Mouse (Mus musculus) heart, embryonic 12.5 days (tissue): ENCODE measurements around the gene Zfp981. TPM values are rescaled to one million over a fixed set of nuclear protein-coding genes. Genes with fewer than 3 reads are reported as not detected.
"Not testable (repeated sequence)": the region's sequence is repeated elsewhere in the genome, so short reads cannot be mapped to it uniquely, and the experiment has no call there.

Source experiments
- ATAC-seq: fragments of 200-750 bp; cut with Nextera tagmentation; 2 replicates; pipeline ENCODE4 v1.8.0; 2017; ENCODE audit warnings: moderate TSS enrichment, moderate library complexity; ENCODE audit not compliant: insufficient number of reproducible peaks, low FRiP score
- H3K27ac ChIP-seq: fragments of 300-500 bp; sonication (generic); 2 replicates; pipeline ENCODE4 v1.5.1; 2016; ENCODE audit warnings: mild to moderate bottlenecking, moderate library complexity; ENCODE audit not compliant: poor library complexity, severe bottlenecking
- H3K27me3 ChIP-seq: fragments of 300-500 bp; sonication (generic); replicated peaks from 2 replicates; pipeline ENCODE4 v1.6.1; 2016; ENCODE audit warnings: mild to moderate bottlenecking, moderate library complexity
- H3K36me3 ChIP-seq: fragments of 300-500 bp; sonication (generic); 2 replicates; pipeline ENCODE4 v1.6.1; 2016; ENCODE audit warnings: mild to moderate bottlenecking, moderate library complexity
- H3K4me1 ChIP-seq: fragments of 300-500 bp; sonication (generic); replicated peaks from 2 replicates; pipeline ENCODE4 v1.6.1; 2016; ENCODE audit warnings: mild to moderate bottlenecking
- H3K4me2 ChIP-seq: fragments of 300-500 bp; sonication (generic); 2 replicates; pipeline ENCODE4 v1.6.1; 2016; ENCODE audit warnings: mild to moderate bottlenecking, moderate library complexity
- H3K4me3 ChIP-seq: fragments of 300-500 bp; sonication (generic); 2 replicates; pipeline ENCODE4 v1.5.1; 2016; ENCODE audit warnings: mild to moderate bottlenecking
- H3K9ac ChIP-seq: fragments of 300-500 bp; sonication (generic); 2 replicates; pipeline ENCODE4 v1.6.1; 2016; ENCODE audit warnings: mild to moderate bottlenecking, moderate library complexity
- H3K9me3 ChIP-seq: fragments of 300-500 bp; sonication (generic); replicated peaks from 2 replicates; pipeline ENCODE4 v1.6.1; 2016; ENCODE audit warnings: mild to moderate bottlenecking, moderate library complexity
- WGBS: fragments of 180-500 bp; shearing (Covaris S2); methylation state at CpG from one replicate; pipeline ENCODE4 v1.1.7; 2016; 5-methylcytosine and 5-hydroxymethylcytosine counted together
- polyA plus RNA-seq: library from polyadenylated mRNA; unstranded; fragments of >200 nt; fragmentation: Nextera tagmentation; extraction: Ambion mirVana; gene quantifications from 2 replicates; pipeline ENCODE4 v1.2.1, GENCODE M21; 2016

Gene Zfp981
- polyA plus RNA-seq, 1 experiment from 2014 or later, result not detected

DNA sequence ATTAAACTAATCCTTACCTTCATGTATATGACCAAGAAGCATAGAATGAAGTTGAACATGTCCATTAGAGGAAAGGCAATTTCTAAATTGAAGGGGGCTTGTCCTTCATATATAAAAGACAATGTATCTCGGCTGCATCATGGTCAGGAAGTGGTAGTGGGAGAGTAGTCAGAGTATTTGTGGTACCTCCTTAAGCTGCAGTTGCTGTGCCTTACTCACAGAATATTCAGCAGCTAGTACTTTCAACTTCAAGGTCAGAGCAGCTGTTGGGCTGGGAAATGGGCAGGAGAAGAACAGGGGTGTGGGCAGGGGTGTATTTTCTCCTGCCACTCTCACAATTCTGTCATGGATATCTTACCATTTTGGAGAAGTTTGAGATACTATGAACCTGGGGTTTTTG is 15.1 kb upstream of the Zfp981 start:
- not testable (repeated sequence) for H3K27me3 ChIP-seq, H3K36me3 ChIP-seq, H3K9ac ChIP-seq, H3K27ac ChIP-seq, H3K4me2 ChIP-seq, H3K4me1 ChIP-seq, H3K4me3 ChIP-seq
- ATAC-seq, result peak; percentile 36; the same call in 1 of the 2 replicates
- H3K9me3 ChIP-seq, result peaks cover 58% of the 10 kb centered on the region
- 60% methylated on average over 1 of the region's 1 CpGs for WGBS

DNA sequence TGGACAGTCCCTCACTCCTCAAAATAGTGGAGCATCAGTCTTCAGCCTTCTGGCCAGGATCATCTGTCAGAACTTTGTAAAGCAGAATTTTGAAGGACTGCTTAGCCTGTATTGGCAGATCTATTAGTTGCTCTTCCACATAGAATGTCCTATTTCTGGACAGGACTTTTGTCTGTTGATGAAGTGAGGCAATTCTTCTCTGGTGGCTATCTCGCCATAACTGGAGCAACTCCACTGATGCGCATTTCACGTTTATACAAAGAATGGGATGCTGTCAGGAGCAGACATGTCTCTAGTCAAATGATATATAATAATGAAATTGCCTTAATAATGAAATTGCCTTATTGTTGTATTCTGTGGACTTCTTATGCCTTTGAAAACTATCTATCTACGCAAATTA is 12.6 kb upstream of the Zfp981 start:
- H3K4me1 ChIP-seq, H3K4me2 ChIP-seq, H3K27ac ChIP-seq, H3K9ac ChIP-seq, ATAC-seq, H3K27me3 ChIP-seq, H3K4me3 ChIP-seq, H3K36me3 ChIP-seq: not testable (repeated sequence)
- H3K9me3 ChIP-seq, result peaks cover 52% of the 10 kb centered on the region
- 68% methylated on average over 4 of the region's 4 CpGs for WGBS

DNA sequence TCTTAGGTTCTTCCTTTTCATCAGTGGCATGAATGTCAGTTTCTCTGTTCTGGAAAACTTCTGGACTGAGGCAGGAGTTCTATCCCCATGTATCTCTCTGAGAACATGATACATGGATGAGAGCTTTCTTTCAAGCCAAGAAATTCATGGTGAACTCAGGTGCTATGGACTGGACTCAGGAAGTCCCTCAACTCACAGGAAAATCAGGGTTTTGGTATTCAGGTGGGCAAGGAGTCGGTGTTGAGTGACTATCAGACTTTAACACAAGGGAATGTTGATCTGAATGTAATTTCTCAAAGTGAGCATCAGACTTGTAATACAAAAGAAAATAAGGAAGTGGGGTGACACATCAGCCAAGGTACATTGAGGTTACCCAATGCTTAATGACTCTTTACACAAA is 9.8 kb upstream of the Zfp981 start:
- H3K27me3 ChIP-seq, ATAC-seq, H3K27ac ChIP-seq, H3K9ac ChIP-seq, H3K4me2 ChIP-seq, H3K4me3 ChIP-seq, H3K36me3 ChIP-seq, H3K4me1 ChIP-seq: not testable (repeated sequence)
- WGBS, result 60% methylated on average over 1 of the region's 1 CpGs
- peaks cover 42% of the 10 kb centered on the region for H3K9me3 ChIP-seq

DNA sequence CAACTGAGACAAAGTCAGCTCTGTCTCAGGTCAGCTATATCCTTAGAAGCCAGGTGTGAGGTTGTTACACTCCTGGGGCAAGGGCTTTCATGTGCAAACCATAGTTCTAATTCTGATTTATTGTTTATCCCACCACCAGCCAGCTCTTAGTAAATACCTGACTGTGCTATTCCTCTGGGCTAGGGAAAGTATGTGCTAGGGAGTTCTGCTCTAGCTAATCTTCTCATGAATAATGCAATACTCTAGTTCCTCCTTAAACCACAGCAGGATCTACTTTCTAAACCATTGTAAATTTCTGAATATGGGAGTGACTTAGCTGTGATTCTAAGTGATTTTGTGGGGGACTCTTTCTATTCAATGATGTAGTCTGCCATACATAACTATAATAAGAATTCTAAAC is 9.4 kb upstream of the Zfp981 start:
- H3K9ac ChIP-seq, result no peak overlapping the region
- H3K4me1 ChIP-seq, result no peaks in the 10 kb centered on the region
- no peaks in the 10 kb centered on the region for H3K36me3 ChIP-seq
- no peak overlapping the region for H3K4me3 ChIP-seq
- ATAC-seq, result no peak
- H3K27me3 ChIP-seq, result no peaks in the 10 kb centered on the region
- H3K9me3 ChIP-seq, result peaks cover 44% of the 10 kb centered on the region
- no peak overlapping the region for H3K27ac ChIP-seq
- no peak overlapping the region for H3K4me2 ChIP-seq

DNA sequence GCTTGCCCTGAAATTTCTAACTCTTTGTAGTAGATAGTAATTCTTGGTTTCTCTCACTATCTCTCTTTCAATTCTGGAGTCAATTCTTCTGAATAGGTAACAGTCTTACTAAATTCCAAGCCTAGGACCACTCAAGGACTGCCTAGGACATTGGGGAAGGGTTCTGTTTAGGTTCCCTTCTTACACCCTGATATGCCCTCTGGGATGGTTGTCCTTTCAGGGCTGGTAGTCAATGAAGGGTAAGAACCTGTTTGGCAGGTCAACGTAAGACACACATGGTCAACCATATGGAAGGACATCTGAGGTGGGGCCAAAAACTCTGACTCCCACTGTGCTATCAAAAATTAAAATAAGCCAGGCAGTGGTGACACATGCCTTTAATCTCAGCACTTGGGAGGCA is 9.0 kb upstream of the Zfp981 start:
- 37% methylated on average over 1 of the region's 1 CpGs for WGBS
- no peak overlapping the region for H3K27ac ChIP-seq
- no peaks in the 10 kb centered on the region for H3K4me1 ChIP-seq
- H3K4me3 ChIP-seq, result no peak overlapping the region
- no peak overlapping the region for H3K4me2 ChIP-seq
- no peak overlapping the region for H3K9ac ChIP-seq
- H3K9me3 ChIP-seq, result peaks cover 48% of the 10 kb centered on the region
- ATAC-seq, result no peak
- H3K27me3 ChIP-seq, result no peaks in the 10 kb centered on the region
- no peaks in the 10 kb centered on the region for H3K36me3 ChIP-seq

DNA sequence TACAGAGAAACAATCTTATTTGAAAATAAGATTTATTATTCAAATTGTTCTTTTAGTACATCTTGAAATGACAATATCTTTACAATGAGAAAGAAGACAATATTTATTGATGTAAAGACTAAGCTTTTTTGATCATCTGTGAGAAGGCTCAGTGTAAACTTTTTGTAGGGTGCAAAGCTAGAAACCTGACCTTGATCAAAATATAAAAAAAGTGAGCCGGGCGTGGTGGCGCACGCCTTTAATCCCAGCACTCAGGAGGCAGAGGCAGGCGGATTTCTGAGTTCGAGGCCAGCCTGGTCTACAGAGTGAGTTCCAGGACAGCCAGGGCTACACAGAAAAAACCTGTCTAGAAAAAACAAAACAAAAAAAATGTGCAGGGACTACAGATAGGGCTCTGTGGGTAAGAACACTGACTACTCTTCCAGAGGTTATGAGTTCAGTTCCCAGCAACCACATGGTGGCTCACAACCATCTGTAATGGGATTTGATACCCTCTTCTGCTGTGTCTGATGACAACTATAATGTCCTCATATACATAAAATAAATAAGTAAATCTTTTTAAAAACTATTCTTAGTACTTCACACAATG is 8.4 kb upstream of the Zfp981 start:
- H3K4me3 ChIP-seq, H3K36me3 ChIP-seq, H3K4me1 ChIP-seq, H3K9ac ChIP-seq, H3K27me3 ChIP-seq, H3K27ac ChIP-seq, H3K4me2 ChIP-seq: not testable (repeated sequence)
- WGBS, result 80% methylated on average over 6 of the region's 6 CpGs
- H3K9me3 ChIP-seq, result peaks cover 44% of the 10 kb centered on the region
- peak; percentile 19; the same call in 1 of the 2 replicates for ATAC-seq

DNA sequence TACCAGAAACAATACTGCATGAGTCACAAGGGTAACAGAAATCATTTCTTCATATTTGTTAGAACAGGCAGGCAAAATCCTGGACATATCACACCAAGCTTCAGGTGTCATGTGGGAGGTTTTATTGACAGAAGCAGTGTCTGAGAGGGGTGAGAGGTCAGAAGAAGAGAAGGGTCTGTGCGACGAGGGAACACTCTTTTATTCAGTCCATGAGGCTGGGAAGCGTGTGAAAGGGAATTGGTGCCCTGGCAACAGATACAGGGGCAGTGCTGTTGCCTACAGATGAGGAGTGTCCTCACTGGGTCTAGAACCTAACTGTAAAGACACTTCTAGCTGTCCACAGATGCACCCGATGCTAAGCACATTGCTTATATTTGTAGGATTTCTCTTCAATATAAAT is 6.8 kb upstream of the Zfp981 start:
- H3K36me3 ChIP-seq, result no peaks in the 10 kb centered on the region
- no peak overlapping the region for H3K4me3 ChIP-seq
- H3K4me2 ChIP-seq, result no peak overlapping the region
- no peak overlapping the region for H3K9ac ChIP-seq
- no peak for ATAC-seq
- WGBS, result 58% methylated on average over 4 of the region's 4 CpGs
- peaks cover 41% of the 10 kb centered on the region for H3K9me3 ChIP-seq
- H3K27ac ChIP-seq, result no peak overlapping the region
- H3K27me3 ChIP-seq, result no peaks in the 10 kb centered on the region
- H3K4me1 ChIP-seq, result no peaks in the 10 kb centered on the region

DNA sequence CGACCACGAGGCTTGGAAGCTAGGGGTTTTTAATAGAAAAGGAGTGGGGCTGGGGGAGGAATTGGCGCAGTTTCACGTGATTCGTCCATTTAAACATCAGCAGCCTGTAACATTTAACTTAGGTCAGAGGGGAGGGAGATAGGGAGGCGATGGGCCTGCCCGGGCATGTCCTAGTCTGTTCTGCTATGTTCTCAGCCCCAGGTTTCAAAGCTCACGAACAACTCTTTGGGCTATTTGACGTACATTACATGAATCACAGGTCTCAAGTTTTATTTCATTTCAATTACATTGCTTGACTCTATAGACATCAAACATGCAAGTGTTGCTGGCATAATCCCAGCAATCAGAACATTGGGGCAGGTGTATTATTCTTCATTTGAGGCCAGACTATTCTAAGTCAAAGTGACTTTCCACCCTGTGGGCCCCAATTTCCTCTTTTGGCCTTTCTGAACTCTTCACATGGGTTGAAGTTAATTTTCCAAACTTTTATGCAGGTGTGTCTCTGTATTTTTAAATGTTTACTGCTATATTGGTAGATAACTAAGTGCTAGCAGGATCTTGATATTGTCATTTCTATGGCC is 4.0 kb upstream of the Zfp981 start:
- not testable (repeated sequence) for H3K4me3 ChIP-seq, H3K4me2 ChIP-seq, H3K27me3 ChIP-seq, H3K27ac ChIP-seq, H3K36me3 ChIP-seq, H3K9ac ChIP-seq, H3K4me1 ChIP-seq, ATAC-seq
- peaks cover 37% of the 10 kb centered on the region for H3K9me3 ChIP-seq
- WGBS, result 72% methylated on average over 9 of the region's 9 CpGs

DNA sequence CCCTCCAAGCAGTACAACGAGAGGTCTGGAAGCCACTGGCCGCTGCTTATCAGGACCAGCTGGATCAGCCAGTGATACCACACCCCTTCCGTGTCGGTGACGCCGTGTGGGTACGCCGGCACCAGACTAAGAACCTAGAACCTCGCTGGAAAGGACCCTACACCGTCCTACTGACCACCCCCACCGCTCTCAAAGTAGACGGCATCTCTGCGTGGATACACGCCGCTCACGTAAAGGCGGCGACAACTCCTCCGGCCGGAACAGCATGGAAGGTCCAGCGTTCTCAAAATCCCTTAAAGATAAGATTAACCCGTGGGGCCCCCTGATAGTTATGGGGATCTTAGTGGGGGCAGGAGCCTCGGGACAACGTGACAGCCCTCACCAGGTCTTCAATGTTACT is 7.2 kb downstream of the Zfp981 start:
- H3K36me3 ChIP-seq, H3K4me2 ChIP-seq, H3K27ac ChIP-seq, H3K4me1 ChIP-seq, H3K9ac ChIP-seq, H3K4me3 ChIP-seq, ATAC-seq, H3K27me3 ChIP-seq: not testable (repeated sequence)
- 93% methylated on average over 22 of the region's 24 CpGs for WGBS
- peaks cover 16% of the 10 kb centered on the region for H3K9me3 ChIP-seq

DNA sequence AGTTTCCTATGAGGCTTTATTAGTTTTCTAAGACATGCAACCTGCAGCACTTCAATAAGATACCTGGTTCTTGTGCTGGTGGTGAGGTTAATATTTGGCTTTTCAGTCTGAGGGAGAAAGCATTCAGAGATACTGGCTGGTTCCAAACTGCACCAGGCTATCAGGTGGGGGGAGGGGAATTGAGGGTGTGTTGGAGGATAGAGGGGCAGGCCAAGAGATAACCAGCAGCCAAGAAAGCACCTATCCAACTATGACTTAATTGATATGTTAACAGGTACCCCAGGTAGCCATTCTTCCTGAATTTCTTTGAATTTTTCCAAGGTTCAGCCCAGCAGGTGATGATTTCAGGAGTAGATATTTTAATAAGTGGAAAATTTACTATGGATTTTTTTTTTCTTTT is 10.0 kb downstream of the Zfp981 start:
- not testable (repeated sequence) for ATAC-seq, H3K27me3 ChIP-seq, H3K4me1 ChIP-seq, H3K27ac ChIP-seq, H3K36me3 ChIP-seq, H3K4me2 ChIP-seq, H3K4me3 ChIP-seq, H3K9ac ChIP-seq
- H3K9me3 ChIP-seq, result peaks cover 32% of the 10 kb centered on the region

DNA sequence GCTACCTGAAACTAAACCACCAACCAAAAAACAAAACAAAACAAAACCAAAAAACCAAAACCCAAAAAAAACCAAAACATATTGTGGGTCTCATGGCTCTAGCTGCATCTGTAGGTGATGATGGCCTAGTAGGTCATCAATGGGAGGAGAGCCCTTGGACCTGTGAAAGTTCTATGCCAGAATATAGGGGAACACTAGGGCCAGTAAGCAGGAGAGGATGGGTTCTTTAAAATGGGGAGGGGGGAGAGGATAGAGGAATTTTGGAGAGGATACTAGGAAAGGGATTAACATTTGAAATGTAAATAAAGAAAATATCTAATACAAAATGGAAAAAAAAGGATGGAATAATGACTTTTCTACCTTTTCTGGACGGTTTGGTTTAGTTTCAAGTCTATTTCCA is 14.6 kb downstream of the Zfp981 start:
- no peak overlapping the region for H3K27ac ChIP-seq
- peaks cover 43% of the 10 kb centered on the region for H3K9me3 ChIP-seq
- H3K9ac ChIP-seq, result no peak overlapping the region
- H3K4me2 ChIP-seq, result no peak overlapping the region
- ATAC-seq, result no peak
- H3K4me1 ChIP-seq, result no peaks in the 10 kb centered on the region
- H3K27me3 ChIP-seq, result no peaks in the 10 kb centered on the region
- no peak overlapping the region for H3K4me3 ChIP-seq
- no peaks in the 10 kb centered on the region for H3K36me3 ChIP-seq
- 50% methylated on average over 1 of the region's 1 CpGs for WGBS

DNA sequence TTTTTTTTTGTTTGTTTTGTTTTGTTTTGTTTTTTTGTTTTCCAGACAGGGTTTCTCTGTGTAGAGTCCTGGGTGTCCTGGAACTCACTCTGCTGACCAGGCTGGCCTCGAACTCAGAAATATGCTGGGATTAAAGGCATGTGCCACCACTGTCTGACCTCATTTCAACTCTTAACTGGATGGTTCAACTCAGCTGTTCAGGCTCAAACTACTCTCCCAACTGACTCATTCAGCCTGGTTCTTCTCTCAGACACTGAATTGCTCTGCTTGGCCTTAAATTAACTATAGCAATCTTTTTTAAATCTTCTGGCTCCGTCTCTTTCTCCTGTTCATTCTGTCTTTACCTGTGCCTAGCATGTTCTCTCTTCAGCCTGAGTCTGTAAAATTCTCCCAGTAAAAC is 15.3 kb downstream of the Zfp981 start:
- not testable (repeated sequence) for H3K36me3 ChIP-seq, H3K4me2 ChIP-seq, ATAC-seq, H3K27ac ChIP-seq, H3K4me1 ChIP-seq, H3K9ac ChIP-seq, H3K4me3 ChIP-seq, H3K27me3 ChIP-seq
- peaks cover 44% of the 10 kb centered on the region for H3K9me3 ChIP-seq
- WGBS, result 57% methylated on average over 2 of the region's 2 CpGs
